Mouse (Mus musculus) kidney, adult 18-20 months (tissue): ENCODE results near the gene Trim38.

Experiments used
- DNase-seq: peaks from one replicate; pipeline ENCODE4 v3.0.0; 2021

Gene Trim38

DNA sequence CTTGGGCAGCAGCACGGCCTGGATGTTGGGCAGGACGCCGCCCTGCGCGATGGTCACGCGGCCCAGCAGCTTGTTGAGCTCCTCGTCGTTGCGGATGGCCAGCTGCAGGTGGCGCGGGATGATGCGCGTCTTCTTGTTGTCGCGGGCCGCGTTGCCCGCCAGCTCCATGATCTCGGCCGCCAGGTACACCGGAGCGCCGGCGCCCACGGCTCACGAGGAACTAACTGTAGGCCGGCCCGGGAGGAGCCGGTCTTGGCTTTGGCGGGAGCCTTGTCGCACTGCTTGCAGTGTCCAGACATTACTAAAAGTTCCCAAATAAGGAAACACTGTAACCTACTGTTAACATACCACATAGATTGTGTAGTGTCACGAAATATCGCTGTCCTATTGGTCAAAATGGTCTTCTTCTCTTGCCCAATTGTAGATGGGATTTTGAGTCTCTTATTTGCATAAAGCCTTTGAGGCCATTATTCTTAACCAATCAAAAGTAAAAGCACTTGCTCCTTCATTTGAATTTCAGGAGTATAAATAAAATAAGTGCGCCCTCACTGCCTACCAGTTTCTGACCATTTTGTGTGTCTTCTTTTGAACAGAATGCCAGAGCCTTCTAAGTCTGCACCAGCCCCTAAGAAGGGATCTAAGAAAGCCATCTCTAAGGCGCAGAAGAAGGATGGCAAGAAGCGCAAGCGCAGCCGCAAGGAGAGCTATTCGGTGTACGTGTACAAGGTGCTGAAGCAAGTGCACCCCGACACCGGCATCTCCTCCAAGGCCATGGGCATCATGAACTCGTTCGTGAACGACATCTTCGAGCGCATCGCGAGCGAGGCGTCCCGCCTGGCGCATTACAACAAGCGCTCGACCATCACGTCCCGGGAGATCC, 23.3 kb upstream of the Trim38 start, which contains the start of gene Hist1h2bb:
Gene Hist1h2bb (plus strand): TSS at position 534 of the 880 bp plus-strand sequence.
- DNase-seq = peak; percentile 73

DNA sequence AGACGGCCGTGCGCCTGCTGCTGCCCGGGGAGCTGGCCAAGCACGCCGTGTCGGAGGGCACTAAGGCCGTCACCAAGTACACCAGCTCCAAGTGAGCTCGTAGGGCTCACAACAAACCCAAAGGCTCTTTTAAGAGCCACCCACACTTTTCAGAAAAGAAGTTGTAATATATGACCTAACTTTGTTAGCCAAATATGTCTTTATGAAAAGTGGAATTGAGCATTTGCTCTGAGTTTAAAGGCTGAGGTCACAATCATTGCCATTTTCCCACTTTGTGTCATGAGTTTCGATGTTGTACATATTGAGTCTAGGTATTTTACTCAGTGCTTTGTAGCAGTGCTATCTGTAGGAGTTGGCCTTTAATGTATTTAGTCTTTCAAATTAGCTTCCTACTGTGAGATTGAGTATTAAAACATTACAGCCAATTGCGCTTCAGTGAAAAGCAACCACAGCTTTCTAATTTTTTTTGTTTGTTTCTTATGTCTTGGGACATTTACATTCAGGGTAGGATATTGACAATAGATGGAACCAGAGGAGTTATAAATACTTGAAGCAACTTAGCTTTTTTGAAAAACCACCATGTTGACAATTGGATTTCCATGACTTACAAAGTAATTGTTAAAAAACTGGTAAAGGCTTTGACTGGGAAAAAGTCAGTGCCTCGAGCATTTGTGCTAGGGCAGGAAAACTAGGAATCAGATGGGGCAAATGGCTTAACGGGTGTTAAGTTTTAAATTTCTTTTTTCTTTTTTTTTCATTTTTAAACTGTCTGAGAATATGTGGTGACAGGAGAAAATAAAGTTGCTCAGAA, 22.4 kb upstream of the Trim38 start:
- DNase-seq = no peak

DNA sequence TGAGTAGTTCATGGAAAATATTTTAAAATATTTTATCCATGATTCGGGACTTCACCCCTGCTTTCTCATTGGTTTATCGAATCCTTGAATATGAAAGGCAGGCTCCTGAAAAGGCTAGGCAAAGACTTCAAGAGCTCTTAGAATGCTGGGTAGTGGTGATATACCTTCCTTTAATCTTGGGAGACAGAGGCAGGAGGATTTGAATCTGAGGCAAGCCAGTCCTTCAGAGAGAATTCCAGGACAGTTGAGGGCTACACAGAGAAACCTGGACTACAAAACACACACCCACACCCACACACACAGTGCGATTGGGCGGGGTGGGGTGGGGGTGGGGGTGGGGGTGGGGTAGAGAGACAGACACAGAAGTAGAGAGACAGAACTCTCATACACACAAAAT, 21.8 kb upstream of the Trim38 start:
- no peak for DNase-seq

DNA sequence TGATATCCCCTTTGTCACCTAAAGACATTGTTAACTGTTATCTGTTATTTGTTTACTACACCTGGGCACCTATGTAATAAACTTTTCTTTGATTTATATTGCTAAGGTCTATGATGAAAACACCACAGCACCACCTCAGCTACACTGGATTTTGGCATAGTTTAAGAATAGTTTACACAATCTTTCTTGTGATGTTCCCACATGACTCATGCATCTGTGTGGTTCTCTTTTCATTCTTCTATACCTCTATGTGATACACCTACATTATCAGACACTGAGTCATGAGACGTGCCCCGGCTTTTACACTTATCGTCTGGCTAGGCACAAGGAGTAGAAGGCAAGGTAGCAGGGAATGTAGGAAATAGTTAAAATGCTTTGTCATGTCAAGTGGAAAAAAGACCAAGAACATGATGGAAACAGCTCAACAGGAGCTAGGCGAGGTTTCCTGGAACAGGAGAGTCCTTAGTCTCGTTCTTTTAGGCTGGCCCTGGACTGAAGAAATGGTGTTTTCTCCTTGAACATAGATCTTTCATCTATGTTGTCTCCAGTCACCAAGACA, 20.1 kb upstream of the Trim38 start:
- no peak for DNase-seq

DNA sequence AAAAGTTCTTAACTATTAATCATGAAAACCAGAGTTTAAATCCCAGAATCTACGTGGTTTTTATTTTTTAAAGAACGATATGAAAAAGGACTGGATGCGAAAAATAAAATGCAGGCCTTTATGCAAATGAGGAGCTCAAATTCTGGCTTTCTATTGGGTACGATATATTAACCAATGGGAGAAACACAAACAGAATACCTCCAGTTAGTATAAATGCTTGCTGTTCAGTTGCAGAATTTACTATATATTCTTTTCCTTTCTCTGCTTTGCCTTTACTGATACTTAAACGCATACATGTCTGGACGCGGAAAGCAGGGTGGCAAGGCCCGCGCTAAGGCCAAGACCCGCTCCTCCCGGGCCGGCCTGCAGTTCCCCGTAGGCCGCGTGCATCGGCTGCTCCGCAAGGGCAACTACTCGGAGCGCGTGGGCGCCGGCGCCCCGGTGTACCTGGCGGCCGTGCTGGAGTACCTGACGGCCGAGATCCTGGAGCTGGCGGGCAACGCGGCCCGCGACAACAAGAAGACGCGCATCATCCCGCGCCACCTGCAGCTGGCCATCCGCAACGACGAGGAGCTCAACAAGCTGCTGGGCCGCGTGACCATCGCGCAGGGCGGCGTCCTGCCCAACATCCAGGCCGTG, 18.8 kb upstream of the Trim38 start, which contains the start of gene Hist1h2ab:
Gene Hist1h2ab (plus strand): TSS at position 288 of the 639 bp plus-strand sequence.
- DNase-seq = peak; percentile 45

DNA sequence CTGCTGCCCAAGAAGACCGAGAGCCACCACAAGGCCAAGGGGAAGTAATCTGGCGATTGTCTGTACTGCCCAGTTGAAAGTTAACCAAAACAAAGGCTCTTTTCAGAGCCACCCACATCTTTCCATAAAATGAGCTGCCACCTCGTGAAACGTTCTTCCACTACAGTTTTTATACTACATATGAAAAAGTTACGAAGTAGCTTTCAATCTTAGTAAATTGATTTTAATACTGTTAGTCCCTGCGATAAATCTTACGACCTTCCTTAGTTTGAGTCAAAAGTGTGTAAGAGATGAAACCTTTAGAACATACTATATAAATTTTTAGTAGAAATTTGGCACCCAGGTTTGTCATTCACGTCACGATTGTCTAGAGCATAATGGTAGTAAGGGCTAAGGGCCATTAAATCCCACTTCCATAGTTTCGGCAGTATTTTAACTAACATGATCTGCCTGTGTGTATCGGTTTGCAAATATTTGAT, 18.2 kb upstream of the Trim38 start:
- no peak for DNase-seq

DNA sequence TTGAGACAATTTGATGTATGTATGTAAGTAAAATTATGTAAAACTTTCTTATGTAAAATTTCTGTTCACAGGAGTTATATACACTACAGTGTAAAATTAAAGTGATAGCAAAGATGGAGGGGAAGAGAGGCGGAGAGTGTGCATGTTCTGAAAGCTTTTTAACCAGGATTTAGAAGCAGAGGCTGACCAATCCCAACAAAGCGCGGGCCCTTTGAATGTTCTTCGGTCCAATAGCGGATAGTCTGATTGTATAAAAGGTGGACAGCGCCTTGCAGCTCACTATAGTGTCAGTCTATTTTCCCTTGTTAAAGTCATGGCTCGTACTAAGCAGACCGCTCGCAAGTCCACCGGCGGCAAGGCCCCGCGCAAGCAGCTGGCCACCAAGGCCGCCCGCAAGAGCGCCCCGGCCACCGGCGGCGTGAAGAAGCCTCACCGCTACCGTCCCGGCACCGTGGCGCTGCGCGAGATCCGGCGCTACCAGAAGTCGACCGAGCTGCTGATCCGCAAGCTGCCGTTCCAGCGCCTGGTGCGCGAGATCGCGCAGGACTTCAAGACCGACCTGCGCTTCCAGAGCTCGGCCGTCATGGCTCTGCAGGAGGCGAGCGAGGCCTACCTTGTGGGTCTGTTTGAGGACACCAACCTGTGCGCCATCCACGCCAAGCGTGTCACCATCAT, 17.5 kb upstream of the Trim38 start, which contains the start of gene Hist1h3b:
Gene Hist1h3b (plus strand): TSS at position 201 of the 675 bp plus-strand sequence.
- peak; percentile 80 for DNase-seq

DNA sequence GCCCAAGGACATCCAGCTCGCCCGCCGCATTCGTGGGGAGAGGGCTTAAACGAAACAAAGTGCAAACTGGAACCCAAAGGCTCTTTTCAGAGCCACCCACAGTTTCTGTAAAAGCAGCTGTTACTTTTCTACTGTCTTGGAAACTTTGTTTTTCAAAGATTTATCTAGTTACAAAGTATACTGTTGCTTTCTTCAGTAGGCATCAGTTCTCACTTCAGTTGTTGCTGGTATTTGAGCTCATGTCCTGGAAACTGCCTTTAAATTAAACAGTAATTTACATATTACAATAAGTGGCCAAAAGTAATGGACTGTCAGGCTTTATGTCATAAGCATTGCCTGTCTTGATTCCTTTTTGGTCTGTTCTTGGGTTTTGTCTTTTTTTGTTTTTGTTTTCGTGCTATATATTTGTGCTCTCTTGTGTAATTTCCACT, 17.0 kb upstream of the Trim38 start:
- no peak for DNase-seq

DNA sequence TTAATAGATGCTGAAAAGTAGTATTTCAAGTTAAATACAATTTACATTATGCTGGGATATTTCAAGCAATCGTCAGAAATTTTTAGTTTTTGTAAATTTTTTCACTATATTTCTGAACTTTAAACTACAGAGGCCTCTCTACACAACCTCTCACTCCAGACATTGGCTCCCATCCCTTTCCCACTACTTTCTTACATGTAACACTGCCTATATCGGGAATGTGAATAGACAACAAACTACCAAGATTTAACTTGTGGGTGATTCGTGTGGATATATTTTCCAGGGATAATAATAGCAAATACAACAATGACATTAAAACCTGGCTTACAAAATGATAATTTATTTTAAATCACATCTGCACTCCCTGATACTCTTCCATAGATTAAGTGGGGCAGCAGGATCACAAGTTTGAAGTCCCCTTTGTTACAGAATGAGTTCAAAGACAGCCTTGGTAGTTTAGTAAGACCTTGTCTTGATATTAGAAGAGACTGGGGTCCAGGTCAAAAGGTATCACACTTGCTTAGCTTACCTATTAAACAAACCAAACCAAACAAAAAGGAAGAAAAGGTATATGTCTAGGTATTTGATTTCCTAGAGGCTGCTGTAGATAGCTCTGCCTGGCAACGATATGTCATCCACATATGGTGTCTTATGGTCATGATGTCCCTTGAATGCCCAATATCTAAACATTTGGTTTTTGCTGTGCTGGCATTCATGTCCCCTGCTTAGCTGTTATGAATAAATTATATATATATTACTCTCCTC, 16.2 kb upstream of the Trim38 start:
- no peak for DNase-seq

DNA sequence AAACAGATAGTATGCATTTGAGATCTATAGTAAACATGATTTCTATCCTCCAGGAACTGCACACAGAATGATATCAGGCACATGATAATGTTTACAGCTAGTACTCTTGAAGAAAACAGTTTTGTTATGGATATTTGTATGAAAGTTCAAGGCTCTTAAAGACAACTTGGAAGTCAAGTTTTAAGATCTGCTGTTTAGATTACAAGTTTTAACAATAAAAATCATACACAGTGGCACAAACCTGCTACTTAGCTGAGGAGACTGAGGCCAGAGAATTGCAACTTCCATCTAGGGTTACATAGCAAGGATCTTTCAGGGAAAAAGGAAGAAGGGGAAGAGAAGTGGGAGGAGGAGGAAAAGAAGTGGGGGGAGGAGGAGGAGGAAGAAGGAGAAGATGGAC, 14.7 kb upstream of the Trim38 start:
- DNase-seq = no peak

DNA sequence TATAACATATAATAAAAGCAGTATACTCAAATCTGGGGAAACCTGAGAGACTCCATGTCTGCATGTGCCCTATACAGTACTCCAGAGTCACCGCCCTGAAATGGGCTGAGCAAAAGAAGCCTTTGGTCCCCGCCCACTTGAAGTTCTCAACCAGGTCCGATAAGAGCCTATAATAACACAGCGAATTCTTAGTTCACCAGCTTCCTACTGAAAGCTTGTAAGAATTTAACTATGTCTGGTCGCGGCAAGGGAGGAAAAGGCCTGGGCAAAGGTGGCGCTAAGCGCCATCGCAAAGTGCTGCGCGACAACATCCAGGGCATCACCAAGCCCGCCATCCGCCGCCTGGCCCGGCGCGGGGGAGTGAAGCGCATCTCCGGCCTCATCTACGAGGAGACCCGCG, 12.9 kb upstream of the Trim38 start, which contains the start of gene Hist1h4b:
Gene Hist1h4b (plus strand): TSS at position 224 of the 400 bp plus-strand sequence.
- peak; percentile 83 for DNase-seq

DNA sequence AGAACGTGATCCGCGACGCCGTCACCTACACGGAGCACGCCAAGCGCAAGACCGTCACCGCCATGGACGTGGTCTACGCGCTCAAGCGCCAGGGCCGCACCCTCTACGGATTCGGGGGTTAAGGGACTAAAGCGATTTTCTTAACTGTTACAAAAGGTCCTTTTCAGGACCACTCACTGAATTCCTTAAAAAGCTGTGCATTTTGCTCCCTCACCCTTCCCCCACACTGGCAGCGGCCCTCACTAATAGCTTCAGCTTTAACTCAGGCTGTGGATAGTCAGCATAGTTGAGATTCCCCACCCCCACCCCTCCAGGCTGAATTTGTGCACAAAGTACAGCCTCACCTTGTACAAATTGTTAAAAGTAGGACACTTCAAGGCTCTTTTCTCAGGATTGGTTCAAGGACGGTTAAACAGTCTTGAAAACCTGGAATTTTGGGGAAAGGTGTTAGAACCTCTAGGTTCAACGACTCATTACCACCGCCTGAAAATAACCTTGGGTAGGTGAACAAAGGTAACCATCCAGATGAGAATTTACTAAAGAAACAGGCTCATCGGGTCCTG, 12.4 kb upstream of the Trim38 start:
- no peak for DNase-seq

DNA sequence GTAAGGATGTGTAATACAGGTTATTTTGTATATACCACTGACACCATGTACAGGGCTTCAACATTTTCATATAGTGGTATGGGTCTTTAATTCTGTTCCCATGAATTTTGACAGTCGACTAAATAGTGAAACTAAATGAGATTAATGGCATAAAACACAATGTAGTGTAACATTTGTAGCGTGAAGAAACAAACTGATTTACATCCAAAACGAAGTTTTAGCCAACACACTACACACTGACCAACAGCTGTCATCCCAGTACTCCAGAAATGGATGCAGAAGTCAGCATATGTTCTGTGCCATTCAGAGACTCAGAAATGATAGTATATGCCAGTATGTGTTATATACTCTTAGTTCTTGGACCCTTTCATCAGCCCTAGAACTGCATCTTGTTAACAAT, 11.8 kb upstream of the Trim38 start:
- no peak for DNase-seq

DNA sequence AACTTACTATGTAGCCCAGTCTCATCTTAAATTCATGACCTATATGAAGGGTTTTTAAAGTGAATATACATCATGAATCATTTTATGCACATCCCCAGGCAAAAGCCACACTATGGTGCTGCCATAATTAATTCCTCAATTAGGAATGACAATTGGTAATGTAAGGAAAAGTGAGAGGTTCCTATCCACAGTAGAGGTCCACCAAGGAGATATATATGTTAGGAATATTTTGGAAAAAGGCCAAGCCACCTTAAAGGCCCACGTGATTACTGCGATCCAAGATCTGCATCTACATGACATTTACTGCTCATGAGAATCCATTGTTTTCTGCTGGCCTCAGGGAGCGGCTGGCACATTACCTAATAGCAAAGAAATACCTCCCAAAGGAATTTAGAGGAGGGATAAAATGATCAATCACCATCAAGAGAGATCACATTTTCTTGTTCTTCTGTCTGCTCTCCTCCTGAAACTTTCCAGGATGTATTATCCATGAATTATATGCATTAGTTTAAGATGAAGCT, 10.4 kb upstream of the Trim38 start:
- no peak for DNase-seq

DNA sequence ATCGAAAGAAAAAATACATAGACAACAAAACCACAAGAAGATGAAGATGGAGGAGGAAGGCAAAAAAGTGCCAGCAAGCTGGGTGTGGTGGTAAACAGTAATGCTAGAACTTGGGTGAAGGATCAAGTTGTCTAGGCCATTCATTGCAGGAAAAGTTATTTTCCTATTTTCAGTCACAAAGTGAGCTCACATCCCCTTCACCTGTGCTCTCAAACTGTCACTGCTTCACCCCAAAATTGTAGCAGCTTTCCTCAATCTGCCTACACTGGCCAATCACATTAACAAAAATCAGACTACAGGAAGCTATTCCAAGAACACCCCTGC, 9.8 kb upstream of the Trim38 start:
- no peak for DNase-seq

DNA sequence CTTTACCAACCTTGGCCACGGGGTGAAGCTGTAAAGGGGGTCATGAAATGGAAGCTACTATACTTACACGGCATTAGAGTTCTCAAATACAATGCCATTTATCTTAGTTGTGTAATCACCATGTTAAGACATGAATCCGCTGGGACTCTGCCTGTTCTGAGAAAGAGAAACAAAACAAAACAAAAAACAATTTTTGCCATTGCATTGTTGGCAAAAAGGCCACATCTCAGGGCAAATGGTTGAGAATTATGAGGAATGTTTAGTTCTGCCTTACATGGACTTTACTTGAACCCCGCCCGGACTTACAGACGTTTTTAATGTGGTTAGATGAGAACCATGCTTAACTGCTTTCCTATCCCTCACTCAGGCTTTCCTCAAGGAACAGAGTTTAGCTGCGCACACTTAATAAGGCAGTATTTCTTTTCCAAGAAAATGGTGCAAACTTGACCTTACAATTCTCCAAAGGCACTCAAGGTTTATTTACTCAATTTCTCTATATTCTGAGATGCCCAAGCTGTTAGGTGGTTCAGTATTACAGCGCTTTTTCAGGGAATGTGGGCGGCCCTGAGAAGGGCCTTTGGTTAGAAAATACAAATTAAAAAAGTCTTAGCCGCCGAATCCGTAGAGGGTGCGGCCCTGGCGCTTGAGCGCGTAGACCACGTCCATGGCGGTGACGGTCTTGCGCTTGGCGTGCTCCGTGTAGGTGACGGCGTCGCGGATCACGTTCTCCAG, 9.3 kb upstream of the Trim38 start:
- DNase-seq = no peak

DNA sequence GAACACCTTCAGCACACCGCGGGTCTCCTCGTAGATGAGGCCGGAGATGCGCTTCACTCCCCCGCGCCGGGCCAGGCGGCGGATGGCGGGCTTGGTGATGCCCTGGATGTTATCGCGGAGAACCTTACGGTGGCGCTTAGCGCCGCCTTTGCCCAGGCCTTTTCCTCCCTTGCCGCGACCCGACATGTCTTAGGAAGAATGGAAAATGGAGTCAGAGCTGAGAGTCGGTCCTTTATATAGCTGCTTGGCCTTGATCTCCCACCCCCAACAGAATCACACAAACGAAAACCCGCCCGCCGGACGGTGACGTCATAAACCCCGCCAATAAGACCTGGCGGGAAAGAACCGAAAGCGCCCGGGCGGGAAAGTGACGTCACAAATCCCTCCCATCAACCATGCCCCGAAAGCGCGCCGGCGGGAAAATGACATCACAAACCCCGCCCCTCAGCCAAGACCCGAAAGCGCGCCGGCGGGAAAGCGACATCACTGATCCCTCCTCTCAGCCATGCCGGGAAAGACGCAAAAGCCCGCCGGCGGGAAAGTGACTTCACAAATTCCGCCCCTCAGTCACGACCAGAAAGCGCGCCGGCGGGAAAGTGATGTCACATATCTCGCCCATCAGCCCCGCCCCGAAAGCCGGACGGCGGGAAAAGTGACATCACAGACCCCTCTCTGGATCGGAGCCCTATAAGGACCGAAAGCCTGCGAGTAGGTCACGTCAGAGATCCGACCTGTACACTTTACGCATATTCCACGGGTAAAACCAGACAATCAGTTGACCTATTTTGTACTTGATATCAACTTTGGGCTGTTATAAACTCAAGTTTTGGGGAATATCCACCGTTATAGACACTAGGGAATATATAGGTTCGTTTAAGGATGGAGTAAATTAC, 8.5 kb upstream of the Trim38 start, which contains the start of gene Hist1h4a:
Gene Hist1h4a (minus strand): TSS at position 259 of the 893 bp plus-strand sequence.
- DNase-seq = peak; percentile 94
